Mouse (Mus musculus) CH12.LX (cell line): ENCODE measurements around the gene Fam214b. TPM values are rescaled to one million over a fixed set of nuclear protein-coding genes. Genes with fewer than 3 reads are reported as not detected.

Source experiments
- DNase-seq: peaks from one replicate; pipeline ENCODE4 v3.0.0-alpha.2; 2013; ENCODE audit errors: extremely low read depth
- H3K27ac ChIP-seq: 2 replicates; pipeline ENCODE4 v1.5.1; 2012; ENCODE audit warnings: low read depth, mild to moderate bottlenecking, control low read depth, moderate library complexity; ENCODE audit not compliant: insufficient read depth
- H3K27me3 ChIP-seq: replicated peaks from 2 replicates; pipeline ENCODE3; 2012; ENCODE audit warnings: inconsistent platforms
- H3K36me3 ChIP-seq, 2 experiments: replicated peaks in 1 of 2; 2 replicates each; pipeline versions ENCODE3 to v1.6.1; 2012; ENCODE audit warnings: inconsistent platforms in 1 of 2, low read length in 1 of 2, mild to moderate bottlenecking in 1 of 2, mixed read lengths in 1 of 2, moderate library complexity in 1 of 2; ENCODE audit not compliant: control insufficient read depth in 1 of 2, insufficient read depth in 1 of 2
- H3K4me1 ChIP-seq, 2 experiments: 2 replicates each; pipeline ENCODE4 v1.6.1; 2012; ENCODE audit warnings: inconsistent platforms in 1 of 2, moderate library complexity in 1 of 2; ENCODE audit not compliant: insufficient read depth in 2 of 2, control insufficient read depth in 1 of 2
- H3K4me2 ChIP-seq: 2 replicates; pipeline ENCODE4 v1.6.1; 2012; ENCODE audit warnings: low read depth, mild to moderate bottlenecking, control low read depth; ENCODE audit not compliant: poor library complexity, insufficient read depth, severe bottlenecking
- H3K4me3 ChIP-seq, 3 experiments: fragments of 150-350 bp in 1 of 3; sonication (generic) in 1 of 3; replicated peaks in 1 of 3; 2 replicates each; pipeline versions ENCODE3 to v1.5.1; 2011 to 2012; ENCODE audit warnings: low read depth in 2 of 3, low read length in 2 of 3, mild to moderate bottlenecking in 2 of 3, moderate library complexity in 2 of 3, control low read depth in 1 of 3, improper control_type of control experiment in 1 of 3, inconsistent platforms in 1 of 3, mixed read lengths in 1 of 3; ENCODE audit not compliant: poor library complexity in 1 of 3
- H3K79me2 ChIP-seq: replicated peaks from 2 replicates; pipeline ENCODE4 v1.6.1; 2012; ENCODE audit warnings: mild to moderate bottlenecking, moderate library complexity; ENCODE audit not compliant: control insufficient read depth, poor library complexity, insufficient read depth, severe bottlenecking; ENCODE audit errors: extremely low read depth
- H3K9ac ChIP-seq: 2 replicates; pipeline ENCODE4 v1.6.1; 2012; ENCODE audit warnings: low read depth, mild to moderate bottlenecking, control low read depth, moderate library complexity; ENCODE audit not compliant: insufficient read depth
- H3K9me3 ChIP-seq: replicated peaks from 2 replicates; pipeline ENCODE3; 2012; ENCODE audit warnings: low read length, inconsistent platforms, mixed read lengths
- BHLHE40 ChIP-seq: IDR thresholded peaks from 2 replicates; pipeline ENCODE4 v1.6.1; 2011; ENCODE audit warnings: mild to moderate bottlenecking, low read depth, low read length, improper control_type of control experiment
- CHD1 ChIP-seq: IDR thresholded peaks from 2 replicates; pipeline ENCODE4 v1.6.1; 2012; ENCODE audit warnings: low read depth, low read length, improper control_type of control experiment, inconsistent platforms
- CTCF ChIP-seq, 2 experiments: IDR thresholded peaks in 1 of 2; conservative IDR thresholded peaks in 1 of 2; 2 replicates each; pipeline ENCODE4 v1.5.1; 2011 to 2012; ENCODE audit warnings: low read depth in 2 of 2, low read length in 2 of 2, improper control_type of control experiment in 1 of 2, inconsistent platforms in 1 of 2, mild to moderate bottlenecking in 1 of 2, moderate library complexity in 1 of 2
- ETS1 ChIP-seq: conservative IDR thresholded peaks from 2 replicates; pipeline ENCODE4 v1.6.1; 2012; ENCODE audit warnings: low read depth, mild to moderate bottlenecking, inconsistent platforms, low read length, improper control_type of control experiment, moderate library complexity
- HCFC1 ChIP-seq: IDR thresholded peaks from 2 replicates; pipeline ENCODE4 v1.6.1; 2012; ENCODE audit warnings: low read depth, mild to moderate bottlenecking, inconsistent platforms, low read length, improper control_type of control experiment
- IRF4 ChIP-seq: IDR thresholded peaks from 2 replicates; pipeline ENCODE4 v1.6.1; 2014; ENCODE audit warnings: low read depth, mild to moderate bottlenecking, inconsistent platforms, low read length, improper control_type of control experiment
- JUND ChIP-seq: conservative IDR thresholded peaks from 2 replicates; pipeline ENCODE4 v1.6.1; 2011; ENCODE audit warnings: low read depth, low read length, improper control_type of control experiment
- MAX ChIP-seq: IDR thresholded peaks from 2 replicates; pipeline ENCODE4 v1.6.1; 2011; ENCODE audit warnings: low read length, improper control_type of control experiment
- PAX5 ChIP-seq: IDR thresholded peaks from 2 replicates; pipeline ENCODE4 v1.6.1; 2012; ENCODE audit warnings: low read length, inconsistent platforms, mixed read lengths
- POLR2AphosphoS2 ChIP-seq: IDR thresholded peaks from 2 replicates; pipeline ENCODE4 v1.6.1; 2011; ENCODE audit warnings: low read depth, low read length, improper control_type of control experiment
- RAD21 ChIP-seq: IDR thresholded peaks from 2 replicates; pipeline ENCODE4 v1.6.1; 2011; ENCODE audit warnings: low read depth, mild to moderate bottlenecking, low read length, improper control_type of control experiment, moderate library complexity
- RCOR1 ChIP-seq: conservative IDR thresholded peaks from 2 replicates; pipeline ENCODE4 v1.6.1; 2012; ENCODE audit warnings: low read depth, mild to moderate bottlenecking, inconsistent platforms, low read length, improper control_type of control experiment
- SMC3 ChIP-seq: IDR thresholded peaks from 2 replicates; pipeline ENCODE4 v1.6.1; 2011; ENCODE audit warnings: low read depth, low read length, improper control_type of control experiment
- TBP ChIP-seq: conservative IDR thresholded peaks from 2 replicates; pipeline ENCODE4 v1.6.1; 2011; ENCODE audit warnings: low read depth, low read length, improper control_type of control experiment
- TCF12 ChIP-seq: IDR thresholded peaks from 2 replicates; pipeline ENCODE4 v1.6.1; 2014; ENCODE audit warnings: low read depth, mild to moderate bottlenecking, inconsistent platforms, low read length, improper control_type of control experiment
- UBTF ChIP-seq: IDR thresholded peaks from 2 replicates; pipeline ENCODE4 v1.6.1; 2012; ENCODE audit warnings: low read depth, mild to moderate bottlenecking, inconsistent platforms, low read length, improper control_type of control experiment, moderate library complexity
- USF2 ChIP-seq: conservative IDR thresholded peaks from 2 replicates; pipeline ENCODE4 v1.6.1; 2011; ENCODE audit warnings: low read depth, low read length, improper control_type of control experiment
- ZC3H11A ChIP-seq: IDR thresholded peaks from 2 replicates; pipeline ENCODE4 v1.6.1; 2012; ENCODE audit warnings: low read depth, mild to moderate bottlenecking, inconsistent platforms, low read length, improper control_type of control experiment
- ZKSCAN1 ChIP-seq: IDR thresholded peaks from 2 replicates; pipeline ENCODE4 v1.6.1; 2012; ENCODE audit warnings: low read depth, inconsistent platforms, low read length, improper control_type of control experiment, borderline replicate concordance
- ZNF384 ChIP-seq: IDR thresholded peaks from 2 replicates; pipeline ENCODE4 v1.6.1; 2012; ENCODE audit warnings: low read depth, low read length, improper control_type of control experiment, inconsistent platforms
- dilution Hi-C: fragments of 300-500 bp; cut with MboI; formaldehyde crosslinking; loops from 2 replicates; pipeline ENCODE4 v1.14.3; 2020; ENCODE audit warnings: low sequenced_read_pairs; ENCODE audit not compliant: extremely low pct_unique_long_range_greater_than_20kb, extremely low pct_ligation_motif_present
- in situ Hi-C: fragments of 300-500 bp; cut with MboI; formaldehyde crosslinking; loops from 3 replicates; pipeline ENCODE4 v1.14.3; 2019; ENCODE audit warnings: low sequenced_read_pairs, low pct_ligation_motif_present, low pct_unique_long_range_greater_than_20kb, mixed read lengths
- polyA plus RNA-seq: library from polyadenylated mRNA; unstranded; fragments of >175 nt; gene quantifications from 2 replicates; pipeline ENCODE4 v1.2.1, GENCODE M21; 2012; ENCODE audit warnings: low read depth; ENCODE audit not compliant: insufficient read length
- total RNA-seq, 2 experiments: library from RNA; depleted of rRNA; stranded (reverse); fragments of 300-350 nt in 1 of 2; fragments of >200 nt in 1 of 2; gene quantifications; 2 replicates each; pipeline ENCODE4 v1.2.3; 2012 to 2014

Gene Fam214b
- total and polyA plus RNA-seq, 3 experiments: 1.7 to 4.7 (median 3.3) TPM

- peak; percentile 33 for TF ChIP-seq IRF4
- TF ChIP-seq TBP: peak; percentile 50; the same call in 1 of the 2 replicates
- TF ChIP-seq UBTF: no peak
- TF ChIP-seq MAX: peak; percentile 82
- peak; percentile 50 for TF ChIP-seq RAD21
- no peak for TF ChIP-seq USF2
- TF ChIP-seq BHLHE40: 0 out of 2 replicates have a peak, but pooled peaks have one; percentile 31
- peak; percentile 65 for TF ChIP-seq SMC3
- no peak for TF ChIP-seq ZKSCAN1
- TF ChIP-seq ZNF384: peak; percentile 63; the same call in 1 of the 2 replicates
- TF ChIP-seq CHD1: no peak
- no peak for TF ChIP-seq ZC3H11A
- TF ChIP-seq HCFC1: peak; percentile 89
- TF ChIP-seq PAX5: no peak
- 0 out of 2 replicates have a peak, but pooled peaks have one; percentile 56 for TF ChIP-seq RCOR1
- 0 out of 2 replicates have a peak, but pooled peaks have one; percentile 26 for TF ChIP-seq ETS1
- TF ChIP-seq, all 38 proteins: peak for 28
These were observed 20.7 kb downstream of the Fam214b start, which contains the start of gene Pigo (continued) for GRCm38 (mm10) chr4:43025084-43025960.

- H3K4me3 ChIP-seq: peak overlapping the region; percentile 59 to 77 (median 59)
- dilution Hi-C loops (no loop called here), in situ Hi-C loops (loop anchor here (25.0 kb wide), 1 partner anchor 538 kb away; the partner anchor contains the start of genes Creb3 and Tln1)
- no peak overlapping the region for H3K27ac ChIP-seq
- peaks cover 54 to 84% of the 10 kb centered on the region in 2 experiments for H3K36me3 ChIP-seq
- no peaks in the 10 kb centered on the region for H3K27me3 ChIP-seq
- peak overlapping the region; percentile 76 for H3K9ac ChIP-seq
- DNase-seq: no peak
- peak overlapping the region; percentile 89 for H3K4me2 ChIP-seq
- H3K9me3 ChIP-seq: no peaks in the 10 kb centered on the region
- TF ChIP-seq JUND: no peak
- no peak for TF ChIP-seq POLR2AphosphoS2
- no peak for TF ChIP-seq TCF12
- TF ChIP-seq CTCF (conservative IDR thresholded peaks at IDR 0.05 in 1 of 2, IDR thresholded peaks at IDR 0.05 in 1 of 2; ENCODE audit: low read depth in 2 of 2, low read length in 2 of 2): no peak
- TF ChIP-seq PAX5: no peak
- TF ChIP-seq IRF4: no peak
- no peak for TF ChIP-seq SMC3
- TF ChIP-seq, all 38 proteins: peak for 0
- peaks cover 7 to 19% of the 10 kb centered on the region in 2 experiments for H3K4me1 ChIP-seq
- peaks cover 5% of the 10 kb centered on the region; the same call in 1 of the 2 replicates for H3K79me2 ChIP-seq
These were observed 21.3 kb downstream of the Fam214b start for GRCm38 (mm10) chr4:43024673-43025072.
